Mouse (Mus musculus) lung, postnatal 0 days (tissue): ENCODE measurements around the gene Evx1. TPM values are rescaled to one million over a fixed set of nuclear protein-coding genes. Genes with fewer than 3 reads are reported as not detected.

Source experiments
- ATAC-seq: fragments of 200-750 bp; cut with Nextera tagmentation; 2 replicates; pipeline ENCODE4 v1.8.0; 2017; ENCODE audit warnings: moderate library complexity
- DNase-seq: peaks from one replicate; pipeline ENCODE4 v3.0.0-alpha.2; 2016; ENCODE audit warnings: low spot score
- H3K27ac ChIP-seq: fragments of 300-500 bp; sonication (generic); 2 replicates; pipeline ENCODE4 v1.5.1; 2014; ENCODE audit warnings: antibody characterized with exemption, mild to moderate bottlenecking, low read length, mixed read lengths
- H3K27me3 ChIP-seq: fragments of 300-500 bp; sonication (generic); replicated peaks from 2 replicates; pipeline ENCODE4 v1.6.1; 2014; ENCODE audit warnings: low read length, mixed read lengths; ENCODE audit not compliant: insufficient read depth
- H3K36me3 ChIP-seq: fragments of 300-500 bp; sonication (generic); 2 replicates; pipeline ENCODE4 v1.6.1; 2014; ENCODE audit warnings: low read length, mixed read lengths; ENCODE audit not compliant: insufficient read depth
- H3K4me1 ChIP-seq: fragments of 300-500 bp; sonication (generic); 2 replicates; pipeline ENCODE4 v1.6.1; 2014; ENCODE audit warnings: antibody characterized with exemption, low read depth, low read length, mixed read lengths; ENCODE audit not compliant: insufficient read depth
- H3K4me2 ChIP-seq: fragments of 300-500 bp; sonication (generic); replicated peaks from 2 replicates; pipeline ENCODE4 v1.6.1; 2014; ENCODE audit warnings: low read depth, mild to moderate bottlenecking, low read length, moderate library complexity, mixed read lengths
- H3K4me3 ChIP-seq: fragments of 300-500 bp; sonication (generic); 2 replicates; pipeline ENCODE4 v1.5.1; 2014; ENCODE audit warnings: low read depth, low read length
- H3K9ac ChIP-seq: fragments of 300-500 bp; sonication (generic); replicated peaks from 2 replicates; pipeline ENCODE4 v1.6.1; 2014; ENCODE audit warnings: low read depth, mild to moderate bottlenecking
- H3K9me3 ChIP-seq: fragments of 300-500 bp; sonication (generic); 2 replicates; pipeline ENCODE4 v1.6.1; 2016; ENCODE audit warnings: low read length, mixed read lengths
- CTCF ChIP-seq: IDR thresholded peaks from 2 replicates; pipeline ENCODE4 v1.5.1; 2016; ENCODE audit warnings: antibody characterized with exemption, mild to moderate bottlenecking
- EP300 ChIP-seq: IDR thresholded peaks from 2 replicates; pipeline ENCODE4 v1.6.1; 2016; ENCODE audit warnings: antibody characterized with exemption, mild to moderate bottlenecking, control low read depth
- WGBS: fragments of 180-500 bp; shearing (Covaris S2); extraction: QIAGEN DNeasy Blood & Tissue Kit; methylation state at CpG from one replicate; pipeline ENCODE4 v1.1.7; 2014; 5-methylcytosine and 5-hydroxymethylcytosine counted together
- polyA plus RNA-seq: library from polyadenylated mRNA; unstranded; fragments of >200 nt; fragmentation: Nextera tagmentation; extraction: Ambion mirVana; gene quantifications from 2 replicates; pipeline ENCODE4 v1.2.1, GENCODE M21; 2015

Evx1 gene
- polyA plus RNA-seq, 1 experiment from 2014 or later, result not detected

DNA sequence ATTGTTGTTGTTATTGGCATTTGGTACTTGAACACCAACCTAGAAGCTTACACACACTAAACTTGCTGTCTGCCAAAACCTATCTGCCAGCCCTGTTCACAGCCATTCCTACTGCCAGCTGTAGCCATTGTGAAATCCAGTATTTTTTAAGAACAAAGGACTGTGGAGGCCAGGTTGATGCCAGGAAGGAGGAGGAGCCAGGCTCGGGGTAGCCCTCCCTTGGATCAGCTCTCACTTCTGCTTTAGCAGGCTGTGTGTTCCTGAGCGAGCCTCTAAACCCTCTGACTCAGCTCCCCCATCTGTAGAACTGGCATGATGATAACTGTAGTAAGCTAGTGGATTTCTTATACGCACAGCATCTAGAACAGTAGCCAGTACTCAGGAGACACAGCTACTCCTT lies 9.9 kb upstream of the Evx1 start:
- H3K4me3 ChIP-seq, result no peak overlapping the region
- no peaks in the 10 kb centered on the region for H3K36me3 ChIP-seq
- 43% methylated on average over 3 of the region's 3 CpGs for WGBS
- H3K27me3 ChIP-seq, result peaks cover 29% of the 10 kb centered on the region
- DNase-seq (no peak), ATAC-seq (no peak)
- no peaks in the 10 kb centered on the region for H3K9me3 ChIP-seq
- H3K9ac ChIP-seq, result no peak overlapping the region
- no peak overlapping the region for H3K27ac ChIP-seq
- TF ChIP-seq CTCF (no peak), EP300 (no peak)
- H3K4me2 ChIP-seq, result no peak overlapping the region
- H3K4me1 ChIP-seq, result no peaks in the 10 kb centered on the region

DNA sequence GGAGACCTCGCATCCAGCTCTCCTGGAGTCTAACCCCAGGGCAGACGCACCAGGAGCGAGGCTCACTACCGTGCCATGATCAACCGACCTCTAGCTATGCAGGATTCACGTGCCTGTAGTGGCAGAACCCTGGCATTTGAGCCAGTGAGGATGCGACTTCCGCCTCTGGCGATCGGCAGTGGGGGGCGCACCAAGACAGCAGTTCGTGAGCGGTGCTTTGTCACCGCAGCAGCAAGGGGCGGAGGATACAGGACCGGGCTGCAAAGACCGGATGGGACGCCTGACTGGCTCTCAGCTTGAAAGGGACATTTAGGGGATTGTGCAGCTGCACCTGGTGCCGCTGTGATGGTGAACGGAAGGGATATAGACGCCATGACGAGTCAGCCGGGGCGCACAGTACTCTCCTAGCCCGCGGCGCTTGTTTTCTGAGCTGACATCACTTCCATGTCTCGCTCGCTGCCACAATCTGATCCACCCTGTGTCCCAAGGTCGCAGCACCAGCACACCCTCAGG lies 7.4 kb upstream of the Evx1 start:
- Histone ChIP-seq H3K4me2 (peak overlapping the region; percentile 66), H3K4me1 (peaks cover 4% of the 10 kb centered on the region; the same call in 1 of the 2 replicates), H3K9me3 (no peaks in the 10 kb centered on the region), H3K27ac (no peak overlapping the region), H3K9ac (no peak overlapping the region), H3K27me3 (peaks cover 52% of the 10 kb centered on the region), H3K4me3 (peak overlapping the region; percentile 34), H3K36me3 (no peaks in the 10 kb centered on the region)
- WGBS, result 1% methylated on average over 29 of the region's 30 CpGs
- ATAC-seq (peak; percentile 80), DNase-seq (peak; percentile 69)
- peak; percentile 88 for TF ChIP-seq CTCF
- TF ChIP-seq EP300, result no peak

DNA sequence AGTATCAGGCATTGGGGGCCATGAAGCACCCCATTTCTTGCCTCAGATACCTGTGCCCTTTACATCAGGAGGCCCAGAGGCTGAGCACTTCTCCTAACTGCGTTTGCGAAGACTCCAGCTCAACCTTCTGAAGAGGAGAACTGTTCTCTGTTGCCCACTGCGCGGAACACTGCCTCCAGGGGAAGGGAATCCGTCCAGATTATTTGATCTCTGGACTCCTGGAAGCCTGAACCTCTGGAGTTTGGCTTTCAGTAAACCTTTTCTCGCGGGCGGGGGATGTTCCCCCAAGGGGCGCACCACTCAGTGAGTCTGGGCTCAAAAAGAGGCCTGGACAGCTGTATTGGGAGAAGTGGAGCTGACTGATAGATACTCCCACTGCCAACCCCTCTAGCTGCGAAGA lies 3.5 kb upstream of the Evx1 start:
- 0 out of 2 replicates have a peak overlapping the region, but pooled peaks have one; percentile 15 for H3K4me3 ChIP-seq
- H3K36me3 ChIP-seq, result no peaks in the 10 kb centered on the region
- 37% methylated on average over 10 of the region's 10 CpGs for WGBS
- no peak for ATAC-seq
- H3K9me3 ChIP-seq, result no peaks in the 10 kb centered on the region
- no peak for TF ChIP-seq CTCF
- no peak for TF ChIP-seq EP300
- no peak overlapping the region for H3K27ac ChIP-seq
- peaks cover 79% of the 10 kb centered on the region for H3K27me3 ChIP-seq
- H3K4me1 ChIP-seq, result peaks cover 4% of the 10 kb centered on the region; the same call in 1 of the 2 replicates
- H3K9ac ChIP-seq, result no peak overlapping the region
- DNase-seq, result no peak
- H3K4me2 ChIP-seq, result no peak overlapping the region

DNA sequence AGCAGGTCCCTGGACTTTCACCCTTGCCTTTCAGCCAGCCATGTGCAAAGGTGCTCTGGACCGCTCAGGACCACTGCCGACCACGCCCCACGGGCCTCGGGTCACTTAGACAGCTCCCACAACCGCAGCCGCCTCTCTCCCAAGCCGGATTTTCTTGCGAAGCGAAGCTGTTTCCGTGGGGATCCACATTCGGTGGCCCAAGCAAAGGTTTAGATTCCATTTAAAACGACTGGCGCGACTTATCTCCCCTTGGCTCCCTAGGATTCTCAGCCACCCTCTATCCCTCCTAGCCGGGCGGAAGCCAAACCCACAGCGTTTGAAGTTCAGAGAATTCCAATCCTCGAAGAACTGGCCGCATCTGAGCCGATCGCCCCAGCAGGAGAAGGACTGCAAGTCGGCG lies 2.9 kb upstream of the Evx1 start:
- H3K4me1 ChIP-seq, result peaks cover 4% of the 10 kb centered on the region; the same call in 1 of the 2 replicates
- DNase-seq (no peak), ATAC-seq (no peak)
- H3K9me3 ChIP-seq, result no peaks in the 10 kb centered on the region
- no peak overlapping the region for H3K27ac ChIP-seq
- H3K36me3 ChIP-seq, result no peaks in the 10 kb centered on the region
- TF ChIP-seq CTCF, result no peak
- TF ChIP-seq EP300, result no peak
- peak overlapping the region; percentile 15 for H3K4me3 ChIP-seq
- H3K27me3 ChIP-seq, result peaks cover 84% of the 10 kb centered on the region
- no peak overlapping the region for H3K4me2 ChIP-seq
- WGBS, result 2% methylated on average over 24 of the region's 24 CpGs
- no peak overlapping the region for H3K9ac ChIP-seq

DNA sequence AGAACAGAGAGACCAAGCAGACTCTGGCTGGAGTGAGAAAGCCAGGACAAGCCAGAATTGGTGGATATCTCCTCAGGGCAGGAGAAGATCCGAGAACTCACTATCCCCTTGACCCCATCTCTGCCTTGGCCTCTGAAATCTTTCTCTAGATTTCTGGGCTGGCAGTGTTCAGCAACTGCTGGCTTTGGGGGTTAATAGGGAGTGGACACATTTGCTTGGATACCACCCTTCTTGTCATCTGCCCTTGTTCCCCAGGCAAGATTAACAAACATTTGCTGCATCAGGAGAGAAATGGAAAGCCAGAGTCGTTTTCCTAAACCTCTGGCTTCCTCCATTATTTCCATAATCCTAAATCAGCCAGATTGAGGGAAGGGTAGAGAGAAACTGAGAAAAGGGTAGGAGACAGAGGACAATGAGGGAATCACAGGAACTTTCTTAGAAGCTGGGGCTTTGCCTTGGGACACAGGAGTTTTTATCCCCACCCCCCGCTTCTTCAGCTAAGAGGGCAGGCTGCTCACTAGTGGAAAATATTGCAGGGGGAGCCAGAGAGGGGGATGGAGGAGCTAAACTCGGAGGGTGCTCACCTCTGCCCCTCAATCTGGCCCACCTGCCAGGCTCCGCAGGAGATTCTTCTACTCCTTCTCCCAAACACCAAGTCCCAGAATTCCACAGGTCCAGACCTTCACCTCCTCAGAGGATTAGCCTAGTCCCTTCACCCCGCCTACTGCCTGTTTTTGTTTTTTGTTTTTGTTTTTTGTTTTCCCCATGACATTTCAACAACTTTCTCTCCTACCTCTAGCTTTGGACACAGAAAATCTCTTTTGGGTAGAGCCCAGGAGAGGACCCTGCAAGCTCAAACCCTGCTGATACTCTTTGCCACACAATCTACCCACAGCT lies 1.4 kb upstream of the Evx1 start:
- no peaks in the 10 kb centered on the region for H3K9me3 ChIP-seq
- H3K4me1 ChIP-seq, result peaks cover 10% of the 10 kb centered on the region
- peaks cover 90% of the 10 kb centered on the region for H3K27me3 ChIP-seq
- ATAC-seq (no peak), DNase-seq (no peak)
- H3K4me2 ChIP-seq, result no peak overlapping the region
- TF ChIP-seq CTCF (no peak), EP300 (no peak)
- WGBS, result 8% methylated on average over 6 of the region's 6 CpGs
- no peak overlapping the region for H3K9ac ChIP-seq
- no peak overlapping the region for H3K4me3 ChIP-seq
- no peak overlapping the region for H3K27ac ChIP-seq
- H3K36me3 ChIP-seq, result no peaks in the 10 kb centered on the region

DNA sequence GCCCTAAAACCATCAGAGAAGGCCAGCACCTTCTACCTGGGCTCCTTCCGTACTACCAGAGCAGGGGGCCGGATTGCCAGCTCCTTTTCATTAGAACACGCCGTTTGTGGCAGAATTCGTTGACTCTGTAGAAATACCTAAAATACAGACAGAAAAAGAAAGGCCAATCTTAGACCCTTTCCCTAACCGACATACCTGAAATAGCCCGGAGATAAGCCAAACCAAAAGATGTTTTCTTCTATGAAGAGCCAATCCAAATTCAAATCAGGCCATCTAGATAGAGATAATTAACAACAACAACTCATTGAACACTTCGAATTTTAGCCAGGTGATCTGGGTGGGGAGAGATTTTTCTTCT lies 761 bp upstream of the Evx1 start:
- Histone ChIP-seq H3K9ac (no peak overlapping the region), H3K4me3 (no peak overlapping the region), H3K36me3 (no peaks in the 10 kb centered on the region), H3K27ac (no peak overlapping the region), H3K27me3 (peaks cover 90% of the 10 kb centered on the region), H3K4me1 (peaks cover 10% of the 10 kb centered on the region), H3K9me3 (no peaks in the 10 kb centered on the region), H3K4me2 (no peak overlapping the region)
- WGBS, result 6% methylated on average over 8 of the region's 8 CpGs
- DNase-seq (no peak), ATAC-seq (no peak)
- TF ChIP-seq EP300 (no peak), CTCF (no peak)
